Mouse (Mus musculus) bone marrow macrophage, adult 2 months (primary cell): ENCODE data around the gene Qtrt1. TPM values are rescaled to one million over a fixed set of nuclear protein-coding genes. Genes with fewer than 3 reads are reported as not detected.

ENCODE experiments used
- H3K27ac ChIP-seq: 2 replicates; pipeline ENCODE4 v1.5.1; 2012; ENCODE audit warnings: low read depth, low read length; ENCODE audit not compliant: insufficient read depth
- H3K4me1 ChIP-seq: 2 replicates; pipeline ENCODE4 v1.6.1; 2012; ENCODE audit warnings: low read length; ENCODE audit not compliant: control insufficient read depth, insufficient read depth
- H3K4me3 ChIP-seq: 2 replicates; pipeline ENCODE4 v1.5.1; 2012; ENCODE audit warnings: mild to moderate bottlenecking, low read length, moderate library complexity; ENCODE audit not compliant: insufficient read depth
- CTCF ChIP-seq: IDR thresholded peaks from 2 replicates; pipeline ENCODE4 v1.5.1; 2012; ENCODE audit warnings: low read depth, mild to moderate bottlenecking, low read length, moderate library complexity
- POLR2A ChIP-seq: IDR thresholded peaks from 2 replicates; pipeline ENCODE4 v1.6.1; 2012; ENCODE audit warnings: mild to moderate bottlenecking, low read depth, low read length, borderline replicate concordance
- polyA plus RNA-seq: library from polyadenylated mRNA; stranded (reverse); fragments of >200 nt; gene quantifications from 2 replicates; pipeline ENCODE4 v1.2.4, GENCODE M21; 2012; ENCODE audit not compliant: missing spikeins, insufficient read depth, insufficient read length

The Qtrt1 gene
- polyA plus RNA-seq, 1 experiment, result 9.9 TPM

GRCm38 (mm10) chr9:21383966-21384365 is 27.7 kb upstream of the Qtrt1 start:
- TF ChIP-seq CTCF (no peak), POLR2A (no peak)
- H3K4me3 ChIP-seq, result no peak overlapping the region
- no peak overlapping the region for H3K27ac ChIP-seq
- H3K4me1 ChIP-seq, result 0 out of 2 replicates have a peak, but pooled peaks cover 2% of the 10 kb centered on the region

GRCm38 (mm10) chr9:21392646-21393175 is 18.9 kb upstream of the Qtrt1 start:
- H3K4me1 ChIP-seq, result no peaks in the 10 kb centered on the region
- H3K27ac ChIP-seq, result no peak overlapping the region
- no peak overlapping the region for H3K4me3 ChIP-seq
- TF ChIP-seq POLR2A (no peak), CTCF (no peak)

GRCm38 (mm10) chr9:21395692-21396091 is 15.9 kb upstream of the Qtrt1 start:
- TF ChIP-seq CTCF, result no peak
- TF ChIP-seq POLR2A, result no peak
- Histone ChIP-seq H3K4me3 (no peak overlapping the region), H3K27ac (no peak overlapping the region), H3K4me1 (no peaks in the 10 kb centered on the region)

- H3K4me1 ChIP-seq, result no peaks in the 10 kb centered on the region
- no peak overlapping the region for H3K27ac ChIP-seq
- H3K4me3 ChIP-seq, result no peak overlapping the region
- no peak for TF ChIP-seq POLR2A
- TF ChIP-seq CTCF, result no peak
Observed at GRCm38 (mm10) chr9:21397170-21397569, 14.5 kb upstream of the Qtrt1 start.

- Histone ChIP-seq H3K27ac (no peak overlapping the region), H3K4me1 (no peaks in the 10 kb centered on the region), H3K4me3 (no peak overlapping the region)
- TF ChIP-seq POLR2A, result no peak
- TF ChIP-seq CTCF, result no peak
Observed at GRCm38 (mm10) chr9:21401042-21401441, 10.6 kb upstream of the Qtrt1 start.

GRCm38 (mm10) chr9:21402764-21403253 is 8.8 kb upstream of the Qtrt1 start:
- H3K4me3 ChIP-seq, result no peak overlapping the region
- no peaks in the 10 kb centered on the region for H3K4me1 ChIP-seq
- no peak overlapping the region for H3K27ac ChIP-seq
- no peak for TF ChIP-seq POLR2A
- TF ChIP-seq CTCF, result no peak

- TF ChIP-seq CTCF, result no peak
- no peak for TF ChIP-seq POLR2A
Observed at GRCm38 (mm10) chr9:21403745-21404144, 7.9 kb upstream of the Qtrt1 start.

GRCm38 (mm10) chr9:21405525-21405924 is 6.1 kb upstream of the Qtrt1 start:
- no peak overlapping the region for H3K27ac ChIP-seq
- TF ChIP-seq CTCF (no peak; the same call in 1 of the 2 replicates), POLR2A (no peak)
- no peaks in the 10 kb centered on the region for H3K4me1 ChIP-seq
- H3K4me3 ChIP-seq, result no peak overlapping the region

More at GRCm38 (mm10) chr9:21403745-21404144, 7.9 kb upstream of the Qtrt1 start:
- Histone ChIP-seq H3K4me3 (no peak overlapping the region), H3K4me1 (no peaks in the 10 kb centered on the region), H3K27ac (no peak overlapping the region)

GRCm38 (mm10) chr9:21407951-21408350 is 3.7 kb upstream of the Qtrt1 start:
- H3K4me1 ChIP-seq, result peaks cover 7% of the 10 kb centered on the region; the same call in 1 of the 2 replicates
- no peak overlapping the region for H3K27ac ChIP-seq
- TF ChIP-seq CTCF (no peak), POLR2A (no peak)
- H3K4me3 ChIP-seq, result no peak overlapping the region

- no peak overlapping the region for H3K4me3 ChIP-seq
- peaks cover 9% of the 10 kb centered on the region; the same call in 1 of the 2 replicates for H3K4me1 ChIP-seq
- TF ChIP-seq CTCF (no peak), POLR2A (no peak)
- H3K27ac ChIP-seq, result no peak overlapping the region
Observed at GRCm38 (mm10) chr9:21408624-21409023, 3.0 kb upstream of the Qtrt1 start.
